Mouse (Mus musculus) left cerebral cortex, adult 9 months (tissue): ENCODE data around the gene Magix.

ENCODE experiments used
- DNase-seq, 2 experiments: peaks; one replicate each; pipeline ENCODE4 v3.0.0; 2022; ENCODE audit warnings: low spot score in 2 of 2

Gene Magix

DNA sequence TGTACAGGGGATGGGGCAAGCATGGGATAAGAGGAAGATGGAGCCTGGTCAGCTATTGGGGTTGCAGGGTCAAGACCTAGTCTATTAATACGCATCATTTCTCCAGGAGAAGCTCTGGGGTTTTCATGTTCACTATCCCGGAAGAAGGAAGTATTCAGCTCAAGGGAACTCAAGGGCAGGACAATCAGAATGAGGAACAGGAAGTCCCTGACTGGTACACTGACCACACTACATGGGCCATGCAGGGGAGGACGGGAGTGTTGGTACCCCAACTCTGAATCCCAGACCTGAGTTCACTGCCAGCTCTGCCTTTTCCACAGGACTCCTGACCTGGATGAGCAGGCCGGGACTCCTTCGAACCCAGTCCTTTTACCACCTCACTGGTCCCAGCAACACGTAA is 48.5 kb downstream of the Magix start:
- no peak for DNase-seq
